Mouse (Mus musculus) megakaryocyte, embryonic 14.5 days (primary cell): ENCODE measurements around the gene Ppp1r14a.

Experiments used
- FLI1 ChIP-seq: IDR thresholded peaks from 2 replicates; pipeline ENCODE4 v1.6.1; 2012; ENCODE audit warnings: low read length, inconsistent platforms, mixed read lengths
- GATA1 ChIP-seq: IDR thresholded peaks from 3 replicates; pipeline ENCODE4 v1.6.1; 2012; ENCODE audit warnings: mixed read lengths, low read length, inconsistent platforms, borderline replicate concordance

DNA sequence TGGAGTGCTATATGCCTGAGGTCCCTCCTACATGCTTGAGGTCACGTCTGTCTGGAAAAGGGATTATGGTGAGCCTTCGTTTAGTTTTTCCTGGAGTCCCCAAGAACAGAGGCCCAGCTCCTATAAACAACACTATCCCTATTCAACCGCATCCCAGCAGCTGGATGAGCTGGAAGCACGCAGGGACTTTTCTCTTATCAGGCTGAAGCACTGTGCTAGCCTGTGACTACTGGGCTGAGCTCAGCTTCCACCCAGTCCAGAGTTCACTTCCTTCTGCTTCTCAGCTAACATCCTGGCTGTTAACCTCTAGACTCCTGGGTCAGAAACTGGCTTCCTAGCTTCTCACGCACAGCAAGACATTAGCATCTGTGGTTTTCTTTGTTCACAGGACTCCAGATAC, 35.3 kb upstream of the Ppp1r14a start:
- TF ChIP-seq GATA1 (no peak), FLI1 (no peak)
